Mouse (Mus musculus) 3134 (cell line): Measurements from ENCODE around the gene Abcb1a.
A peak's percentile ranks its signal among the peaks of the same experiment; 100 is the strongest.

Experiments
- DNase-seq: peaks from one replicate; pipeline ENCODE4 v3.0.0-alpha.2; 2011; ENCODE audit warnings: low spot score; ENCODE audit not compliant: insufficient read length; ENCODE audit errors: extremely low read depth

The Abcb1a gene

DNA sequence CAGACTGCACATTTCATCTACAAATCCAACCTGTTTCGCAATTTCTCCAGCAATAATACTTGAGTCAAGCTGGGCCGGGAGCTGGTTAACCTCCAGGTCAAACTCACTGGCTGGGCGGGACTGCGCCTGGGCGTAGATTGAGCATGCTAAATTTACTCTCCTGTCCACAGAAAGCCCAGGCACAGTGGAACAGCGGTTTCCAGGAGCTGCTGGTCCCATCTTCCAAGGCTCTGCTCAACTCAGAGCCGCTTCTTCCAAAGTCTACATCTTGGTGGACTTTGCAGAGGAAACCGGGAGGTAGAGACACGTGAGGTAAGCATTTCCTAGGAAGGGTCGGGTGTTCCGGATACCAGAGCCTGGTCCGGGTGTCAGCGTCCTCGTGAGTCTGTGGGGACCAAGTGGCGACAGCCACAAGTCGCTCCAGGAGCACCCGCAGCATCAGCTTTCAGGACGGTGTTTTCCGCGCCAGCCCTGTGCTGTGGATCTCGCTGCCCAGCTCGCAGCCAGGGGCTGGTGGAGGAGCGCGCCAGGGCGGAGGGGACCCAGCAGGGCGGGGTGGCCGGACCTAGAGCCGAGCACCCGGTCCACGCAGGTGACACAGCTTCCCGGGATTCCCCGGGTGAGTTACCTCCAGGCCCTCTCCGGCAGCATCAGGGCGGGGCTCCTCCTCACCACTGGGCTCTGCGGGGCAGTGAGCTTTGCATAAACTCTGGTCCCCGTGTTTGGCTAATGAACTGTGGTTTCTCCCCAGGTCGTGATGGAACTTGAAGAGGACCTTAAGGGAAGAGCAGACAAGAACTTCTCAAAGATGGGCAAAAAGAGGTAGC is at the start of gene Abcb1a:
Gene Abcb1a (plus strand): TSS at position 167 of the 827 bp plus-strand sequence.
- peak; percentile 30 for DNase-seq

DNA sequence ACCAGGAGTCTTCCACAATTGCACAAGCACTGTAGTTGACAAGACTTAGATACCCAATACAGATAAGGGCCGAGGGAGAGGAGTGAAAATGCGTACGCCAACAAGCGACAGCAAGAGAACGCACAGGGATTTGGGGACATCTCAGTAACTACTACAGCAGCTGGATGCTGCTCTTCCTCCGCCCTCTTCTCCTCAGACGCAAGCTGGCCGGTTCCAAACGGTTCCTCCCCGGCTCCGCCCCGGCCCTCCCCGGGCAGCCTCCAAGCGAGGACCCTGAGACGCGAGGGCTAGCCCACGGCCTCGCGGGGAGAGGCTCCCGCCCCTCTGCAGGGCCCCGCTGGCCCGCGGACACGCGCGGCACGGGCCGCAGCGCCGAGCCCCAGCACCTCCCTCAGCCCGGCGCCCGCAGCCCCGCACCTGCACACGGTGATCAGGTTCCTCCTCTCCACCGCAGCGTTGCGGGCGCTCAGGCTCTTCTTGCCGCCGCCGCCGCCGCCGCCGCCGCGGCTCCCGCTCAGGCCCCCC is 37.7 kb upstream of the Abcb1a start:
- no peak for DNase-seq

DNA sequence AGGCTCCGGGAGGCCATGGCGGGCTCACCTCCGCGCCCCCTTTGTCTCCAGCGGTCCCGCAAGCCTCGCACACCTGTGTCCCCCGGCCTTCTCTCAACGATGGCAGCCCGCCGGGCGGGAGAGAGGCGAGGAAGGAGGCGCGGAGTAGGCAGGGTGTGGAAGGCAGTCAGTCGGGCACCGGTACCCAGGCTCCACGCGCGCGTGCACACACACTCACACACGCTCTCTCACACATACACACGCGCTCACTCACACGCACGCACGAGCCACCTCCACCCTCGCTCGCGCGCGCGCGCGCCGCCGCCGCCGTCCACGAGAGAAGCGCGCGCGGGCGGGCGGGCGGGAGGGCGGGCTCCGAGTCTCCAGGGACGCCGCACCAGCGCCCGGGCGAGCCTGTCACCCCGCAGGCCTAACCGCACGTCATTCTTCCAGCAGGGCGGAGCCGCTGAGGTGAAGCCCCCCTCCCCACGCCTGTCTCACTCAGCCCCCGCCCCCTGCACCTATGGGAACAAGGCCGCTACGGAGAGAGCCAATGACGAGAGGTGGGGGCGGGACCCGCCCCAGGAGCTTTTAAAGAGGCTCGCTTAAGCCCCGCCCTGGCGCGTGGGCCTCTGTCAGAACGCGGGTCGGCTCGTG is 37.2 kb upstream of the Abcb1a start, which contains the start of gene Rundc3b:
Gene Rundc3b (minus strand): TSS at position 357 of the 636 bp plus-strand sequence.
- DNase-seq: peak; percentile 1

DNA sequence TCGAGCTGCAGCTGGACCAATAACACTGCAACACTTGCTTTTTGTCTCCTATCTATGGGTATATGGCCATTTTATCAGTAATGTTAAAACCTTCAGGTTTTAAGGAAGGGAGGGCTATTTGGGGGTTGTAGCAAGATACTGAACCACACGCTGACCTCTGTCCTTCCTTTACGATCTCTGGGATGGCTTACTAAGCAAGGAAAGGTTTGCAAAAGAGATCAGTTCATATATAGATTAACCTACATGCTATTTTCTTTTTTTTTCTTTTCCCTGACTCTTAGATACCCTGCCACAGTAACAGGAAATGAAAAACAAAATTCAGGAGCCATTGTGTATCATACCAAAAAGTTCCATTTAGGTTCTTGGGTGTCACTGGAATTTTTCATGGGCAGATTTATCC is 27.0 kb upstream of the Abcb1a start:
- DNase-seq: no peak

- no peak for DNase-seq
Observed at GRCm38 (mm10) chr5:8634489-8634975, 25.3 kb upstream of the Abcb1a start.

DNA sequence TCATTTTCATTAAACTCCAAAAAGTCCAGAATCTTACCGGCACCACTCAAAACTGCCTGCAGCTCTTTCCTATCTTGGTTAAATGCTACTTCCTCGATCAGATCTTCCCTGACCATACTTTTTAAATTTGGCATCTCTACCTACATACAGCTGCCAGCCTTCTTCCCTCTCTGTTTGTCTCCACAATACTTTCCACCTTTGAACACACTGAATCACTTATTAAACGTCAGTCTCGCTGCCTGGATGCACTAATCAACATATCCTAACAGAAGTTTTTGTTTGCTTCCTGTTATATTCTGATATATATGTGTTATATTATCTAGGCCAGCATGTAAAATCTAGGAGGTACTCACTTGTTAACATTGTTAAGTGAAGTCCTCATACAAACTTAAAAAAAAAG is 11.6 kb upstream of the Abcb1a start:
- DNase-seq: no peak

GRCm38 (mm10) chr5:8648774-8649173 is 11.1 kb upstream of the Abcb1a start:
- no peak for DNase-seq

DNA sequence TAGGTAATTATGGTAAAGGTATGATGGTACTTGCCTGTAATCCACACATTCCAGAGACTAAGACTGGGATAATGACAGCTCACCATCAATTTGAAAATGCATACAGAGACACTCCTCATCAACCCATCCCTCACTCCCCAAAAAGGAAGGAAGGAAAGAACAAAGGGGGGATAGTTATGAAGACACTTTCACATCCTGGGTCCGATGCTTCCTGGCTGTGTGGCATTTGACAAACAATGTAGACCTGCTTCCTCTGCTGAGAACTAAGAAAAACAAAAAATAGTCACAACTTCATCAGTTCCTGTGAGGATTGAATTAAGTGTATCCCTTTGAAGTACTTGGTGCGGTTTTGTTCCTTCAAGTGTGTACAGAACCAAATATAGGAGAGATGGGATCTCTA is 7.8 kb upstream of the Abcb1a start:
- no peak for DNase-seq

- DNase-seq: no peak
Observed at GRCm38 (mm10) chr5:8660738-8661151, 868 bp downstream of the Abcb1a start.

GRCm38 (mm10) chr5:8664678-8665077 is 4.8 kb downstream of the Abcb1a start:
- DNase-seq: no peak

GRCm38 (mm10) chr5:8667758-8668474 is 8.0 kb downstream of the Abcb1a start:
- no peak for DNase-seq

- DNase-seq: no peak
Observed at GRCm38 (mm10) chr5:8669606-8670005, 9.7 kb downstream of the Abcb1a start.

GRCm38 (mm10) chr5:8675262-8675951 is 15.5 kb downstream of the Abcb1a start:
- DNase-seq: no peak

DNA sequence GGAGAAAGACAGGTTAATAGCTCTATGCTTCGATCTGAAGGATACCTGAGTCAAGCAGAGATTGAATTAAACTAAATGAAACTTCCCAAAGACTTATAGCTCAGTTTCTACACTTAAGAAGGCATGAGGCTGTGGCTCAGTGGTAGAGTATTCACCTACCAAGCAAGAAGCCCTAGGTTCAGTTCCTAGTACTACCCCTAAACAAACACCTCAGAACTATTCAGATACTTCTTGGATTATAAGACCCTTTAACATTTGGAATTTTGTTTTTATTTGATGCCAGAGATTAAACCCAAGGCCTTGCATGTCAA is 16.0 kb downstream of the Abcb1a start:
- DNase-seq: no peak

- DNase-seq: no peak
Observed at GRCm38 (mm10) chr5:8681166-8681565, 21.3 kb downstream of the Abcb1a start.

- no peak for DNase-seq
Observed at GRCm38 (mm10) chr5:8683686-8684085, 23.8 kb downstream of the Abcb1a start.

DNA sequence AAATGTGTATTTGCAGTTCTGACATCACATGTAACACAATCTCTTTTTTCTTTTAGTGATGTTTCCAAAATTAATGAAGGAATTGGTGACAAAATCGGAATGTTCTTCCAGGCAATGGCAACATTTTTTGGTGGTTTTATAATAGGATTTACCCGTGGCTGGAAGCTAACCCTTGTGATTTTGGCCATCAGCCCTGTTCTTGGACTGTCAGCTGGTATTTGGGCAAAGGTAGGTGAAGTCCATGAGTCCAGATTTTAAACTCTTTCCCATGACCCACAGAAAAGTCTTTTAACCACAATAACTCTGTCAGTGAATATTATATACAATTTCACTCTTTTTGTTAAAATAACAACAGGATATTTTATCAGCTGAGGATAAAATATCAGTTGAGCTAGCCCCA is 26.2 kb downstream of the Abcb1a start:
- DNase-seq: no peak

DNA sequence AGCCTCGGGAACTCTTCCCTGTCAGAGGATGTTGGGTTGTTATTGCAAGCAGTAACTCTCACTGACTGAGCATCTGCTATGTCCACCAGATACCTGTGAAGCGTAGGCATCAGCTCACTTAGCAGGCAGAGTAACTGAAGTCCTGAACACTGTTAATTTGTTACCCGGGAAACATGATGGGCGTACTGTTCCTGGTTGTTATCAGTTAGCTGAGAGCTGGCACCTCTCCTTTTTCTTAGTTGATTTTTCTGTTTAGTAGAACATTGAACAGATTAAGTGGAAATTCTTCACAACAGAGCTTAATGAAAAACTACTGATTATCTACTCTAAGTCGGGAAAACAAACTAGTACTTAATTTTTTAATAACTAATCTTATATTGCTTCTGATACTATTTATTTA is 27.7 kb downstream of the Abcb1a start:
- no peak for DNase-seq

DNA sequence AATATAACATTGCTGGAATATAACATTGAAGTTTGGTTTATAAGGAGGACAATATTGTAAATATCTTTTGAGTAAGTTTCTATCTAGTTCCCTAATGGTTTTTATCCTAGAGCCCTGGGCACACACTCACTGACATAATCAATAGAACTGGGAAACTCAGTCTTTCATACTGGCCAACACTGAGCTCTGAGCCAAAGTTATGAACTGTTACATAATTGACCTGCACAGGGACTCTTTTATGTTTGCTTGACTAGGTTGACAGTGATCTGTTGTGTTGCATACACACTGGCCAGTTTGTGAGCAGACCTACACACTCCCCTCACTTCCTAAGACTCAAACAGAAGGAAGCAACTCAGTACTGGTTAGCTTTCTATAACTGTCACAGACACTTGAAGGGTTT is 56.2 kb downstream of the Abcb1a start:
- no peak for DNase-seq

DNA sequence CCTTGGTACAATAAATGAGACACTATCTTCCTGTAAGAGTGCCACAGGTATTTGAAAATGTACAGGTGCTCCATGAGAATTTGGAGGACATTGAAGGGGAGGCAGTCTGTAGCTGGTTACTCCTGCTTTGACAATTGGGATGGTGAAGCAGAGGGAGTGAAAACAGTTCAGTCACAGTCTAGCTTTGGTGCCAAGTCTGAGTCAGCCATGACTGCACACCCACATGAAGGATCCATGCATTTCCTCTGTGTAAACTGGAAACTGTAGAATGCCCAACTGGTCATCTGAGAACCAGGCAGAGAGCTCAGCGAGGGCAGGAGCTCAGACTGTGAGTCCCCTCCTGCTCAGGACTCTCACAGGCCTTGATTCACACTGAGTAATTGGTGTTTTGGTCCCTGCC is 59.7 kb downstream of the Abcb1a start:
- no peak for DNase-seq

DNA sequence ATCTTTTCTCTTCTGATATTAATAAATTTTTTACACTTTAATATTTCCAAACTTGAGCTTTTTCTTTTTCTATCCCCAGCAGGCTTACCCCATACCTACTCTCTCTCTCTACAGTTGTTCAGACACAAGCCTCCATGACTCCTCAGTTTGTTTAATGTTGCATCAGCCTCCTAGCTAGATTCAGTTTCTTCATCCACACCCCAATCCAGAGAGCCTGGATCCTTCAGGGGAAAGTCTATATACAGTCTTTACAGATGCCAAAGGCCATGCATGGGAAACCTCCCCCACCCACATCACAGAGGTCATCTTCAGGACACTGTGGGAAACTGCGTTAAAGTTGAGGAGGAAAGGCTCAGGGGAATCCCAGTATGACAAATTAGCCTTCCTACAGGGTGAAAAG is 62.3 kb downstream of the Abcb1a start:
- no peak for DNase-seq
